8 mouse cellular contexts compared by ENCODE assay signal in the genomic region with DNA sequence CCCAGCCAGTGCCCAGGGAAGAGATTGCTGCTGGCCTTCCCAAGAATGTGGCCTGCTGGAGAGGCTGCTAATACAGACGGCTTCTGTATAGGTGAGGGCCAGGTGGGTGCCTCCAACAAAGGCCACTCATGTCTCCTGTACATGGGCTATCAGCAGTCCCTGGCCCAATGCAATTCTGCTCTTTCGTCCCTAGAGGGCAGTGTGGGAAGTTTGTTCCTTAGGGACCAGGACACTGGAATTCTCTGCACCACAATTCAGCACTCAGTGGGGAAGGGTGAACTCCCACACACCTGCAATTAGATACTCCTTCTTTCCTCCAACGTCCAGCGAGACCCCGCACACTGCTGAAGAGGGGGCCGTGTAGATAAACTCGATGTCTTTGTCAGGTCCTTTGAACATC. TPM values are rescaled to one million over a fixed set of nuclear protein-coding genes. Genes with fewer than 3 reads are reported as not detected.
DNase-seq lines count a peak whose midpoint lies in the region; ATAC-seq lines count a peak whose summit lies in the region.

No protein-coding gene starts in this region.

- intact Hi-C loops in heart, postnatal 36 days (cut with DNase I), result loop anchor here (1.0 kb wide), 1 partner anchor 62 kb away; no protein-coding TSS in a partner anchor

- peaks cover 14% of the 10 kb centered on the region for H3K4me1 ChIP-seq in midbrain, embryonic 13.5 days (replicated peaks)

- no peaks in the 10 kb centered on the region for H3K27me3 ChIP-seq in midbrain, embryonic 13.5 days

- no peak overlapping the region for H3K27ac ChIP-seq in midbrain, embryonic 13.5 days

- DNase-seq in right cerebral cortex, adult 2 months (ENCODE audit: low spot score in 2 of 2), result peak; percentile 57 to 64
- no peak for DNase-seq in right cerebral cortex, postnatal 14 days
- DNase-seq in adrenal gland, adult 18-20 months (ENCODE audit: low spot score in 2 of 2), result peak; percentile 38 to 46
- DNase-seq in embryo, embryonic 10 days (ENCODE audit: low spot score), result peak; percentile 91
- DNase-seq in heart, postnatal 36 days, result peak; percentile 56 to 60
- DNase-seq in layer of hippocampus, postnatal 10 days (ENCODE audit: low spot score in 2 of 2), result peak; percentile 59 to 67
- DNase-seq in urinary bladder, postnatal 4 days (ENCODE audit: low spot score in 2 of 2), result no peak

- no peaks in the 10 kb centered on the region for H3K9me3 ChIP-seq in midbrain, embryonic 13.5 days

- H3K4me2 ChIP-seq in midbrain, embryonic 13.5 days (replicated peaks), result no peak overlapping the region

- H3K36me3 ChIP-seq in midbrain, embryonic 13.5 days, result peaks cover 35% of the 10 kb centered on the region

- H3K9ac ChIP-seq in midbrain, embryonic 13.5 days (replicated peaks), result no peak overlapping the region

- no peak overlapping the region for H3K4me3 ChIP-seq in midbrain, embryonic 13.5 days (replicated peaks)

- peak; percentile 30 for ATAC-seq in midbrain, embryonic 13.5 days

- 27% methylated on average over 7 of the region's 7 CpGs for WGBS in midbrain, embryonic 13.5 days

RNA-seq across cellular contexts. Expression of gene Cep295nl, which starts 25.2 kb away (rescaled TPM):
- total RNA-seq in adrenal gland, adult 18-20 months (2021), result under 1 TPM; 0.20 to 0.96 TPM
- under 1 TPM; 0.56 to 0.76 TPM for total RNA-seq in heart, postnatal 36 days (2021)
- 1 to 10 TPM; 1.8 to 2.6 TPM for total RNA-seq in layer of hippocampus, postnatal 10 days (2021)
- 0.17 and 0.22 TPM in 2 replicates for polyA plus RNA-seq in midbrain, embryonic 13.5 days (2015; fragmentation: Nextera tagmentation; extraction: Ambion mirVana)

RNA-seq across cellular contexts. Expression of gene Usp36, which starts 27.1 kb away (rescaled TPM):
- 10 to 100 TPM; 24.5 to 25.5 TPM for total RNA-seq in adrenal gland, adult 18-20 months (2021)
- total RNA-seq in heart, postnatal 36 days (2021), result 10 to 100 TPM; 12.6 to 15.2 TPM
- total RNA-seq in layer of hippocampus, postnatal 10 days (2021), result 10 to 100 TPM; 23.2 to 26.7 TPM
- polyA plus RNA-seq in midbrain, embryonic 13.5 days (2015; fragmentation: Nextera tagmentation; extraction: Ambion mirVana), result 16.3 and 16.8 TPM in 2 replicates

RNA-seq across cellular contexts. Expression of gene Timp2, which starts 38.4 kb away (rescaled TPM):
- 100 to 1,000 TPM in 1 of 2 experiments, 10 to 100 TPM in 1; 95.5 to 246 TPM for total RNA-seq in adrenal gland, adult 18-20 months (2021)
- total RNA-seq in heart, postnatal 36 days (2021), result 100 to 1,000 TPM; 118 to 123 TPM
- total RNA-seq in layer of hippocampus, postnatal 10 days (2021), result 100 to 1,000 TPM; 255 to 337 TPM
- polyA plus RNA-seq in midbrain, embryonic 13.5 days (2015; fragmentation: Nextera tagmentation; extraction: Ambion mirVana), result 37.2 and 42.2 TPM in 2 replicates

Comparison
In these comparisons a context has a peak if more than half of its experiments do, and no peak if none do; other contexts are left out.
1. DNase-seq: peak in right cerebral cortex, adult 2 months (2 of 2), adrenal gland, adult 18-20 months (2 of 2), embryo, embryonic 10 days (single experiment), heart, postnatal 36 days (2 of 2) and layer of hippocampus, postnatal 10 days (2 of 2); none in right cerebral cortex, postnatal 14 days (single experiment) and urinary bladder, postnatal 4 days (0 of 2).